Mouse (Mus musculus): ENCODE data around the gene Micall2. TPM values are rescaled to one million over a fixed set of nuclear protein-coding genes. Genes with fewer than 3 reads are reported as not detected.

Micall2 gene
- polyA plus RNA-seq, 1 experiment: 7.0 TPM

DNA sequence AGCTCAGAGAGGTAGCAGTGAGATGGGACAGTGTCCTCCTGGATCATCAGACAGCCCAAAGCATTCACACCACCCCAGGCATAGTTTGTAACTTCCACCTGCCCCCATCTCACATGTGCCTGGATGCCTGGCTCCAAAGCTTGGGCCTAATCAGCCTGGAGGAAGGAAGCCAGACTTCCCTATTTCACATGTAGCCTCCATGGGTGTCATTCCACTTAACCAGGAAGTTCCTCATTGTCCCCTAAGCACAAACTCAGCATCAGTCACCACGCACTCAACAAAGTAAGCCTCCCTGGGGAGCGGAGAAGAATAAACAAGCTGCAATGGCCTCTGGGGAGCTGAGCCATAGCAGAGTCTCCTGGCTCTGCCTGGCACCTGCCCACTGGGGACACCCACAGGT, 69.6 kb downstream of the Micall2 start:
- Histone ChIP-seq H3K36me3 (ENCODE audit: control insufficient read depth, insufficient read depth, low read length) (no peaks in the 10 kb centered on the region), H3K4me1 (ENCODE audit: control insufficient read depth, insufficient read depth, insufficient read length) (no peaks in the 10 kb centered on the region), H3K27ac (ENCODE audit: insufficient read depth, low read length) (no peak overlapping the region), H3K4me3 (ENCODE audit: extremely low read depth, insufficient read depth, insufficient read length) (no peak overlapping the region), H3K27me3 (ENCODE audit: control insufficient read depth, insufficient read depth, low read length) (peaks cover 4% of the 10 kb centered on the region; the same call in 1 of the 2 replicates)
- TF ChIP-seq POLR2A (IDR thresholded peaks at IDR 0.05; ENCODE audit: low read depth, low read length): no peak
- no peak for TF ChIP-seq CTCF (IDR thresholded peaks at IDR 0.05; ENCODE audit: extremely low read depth, insufficient read depth, insufficient read length, insufficient replicate concordance)
- DNase-seq (ENCODE audit: low read depth in 1 of 2, low spot score in 2 of 2): no peak
- 38% methylated on average over 2 of the region's 2 CpGs for WGBS

DNA sequence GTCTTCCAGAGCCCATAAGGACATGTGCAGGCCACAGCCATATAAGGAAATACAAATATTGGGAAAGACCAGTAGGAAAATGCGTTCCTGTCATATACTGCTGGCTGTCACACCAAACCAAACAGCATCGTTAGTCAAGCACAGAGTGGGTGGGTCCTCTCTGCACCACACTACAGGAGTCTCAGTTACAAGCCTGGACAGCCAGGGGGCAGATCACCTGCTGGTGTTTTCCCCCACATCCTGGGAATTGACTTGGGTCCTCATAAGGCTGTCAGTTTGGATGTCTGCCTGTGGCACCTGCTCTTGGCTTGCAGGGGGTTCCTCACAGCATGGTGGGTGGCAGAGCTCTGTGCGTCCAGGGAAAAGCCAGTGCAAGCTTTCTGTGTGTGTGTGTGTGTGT, 70.8 kb downstream of the Micall2 start:
- no peaks in the 10 kb centered on the region for H3K36me3 ChIP-seq (ENCODE audit: control insufficient read depth, insufficient read depth, low read length)
- H3K27me3 ChIP-seq (ENCODE audit: control insufficient read depth, insufficient read depth, low read length): peaks cover 4% of the 10 kb centered on the region; the same call in 1 of the 2 replicates
- WGBS: 70% methylated on average over 3 of the region's 3 CpGs
- no peak overlapping the region for H3K27ac ChIP-seq (ENCODE audit: insufficient read depth, low read length)
- H3K4me3 ChIP-seq (ENCODE audit: extremely low read depth, insufficient read depth, insufficient read length): no peak overlapping the region
- no peaks in the 10 kb centered on the region for H3K4me1 ChIP-seq (ENCODE audit: control insufficient read depth, insufficient read depth, insufficient read length)
- TF ChIP-seq POLR2A (IDR thresholded peaks at IDR 0.05; ENCODE audit: low read depth, low read length) (no peak), CTCF (IDR thresholded peaks at IDR 0.05; ENCODE audit: extremely low read depth, insufficient read depth, insufficient read length, insufficient replicate concordance) (no peak)
- no peak for DNase-seq (ENCODE audit: low read depth in 1 of 2, low spot score in 2 of 2)

DNA sequence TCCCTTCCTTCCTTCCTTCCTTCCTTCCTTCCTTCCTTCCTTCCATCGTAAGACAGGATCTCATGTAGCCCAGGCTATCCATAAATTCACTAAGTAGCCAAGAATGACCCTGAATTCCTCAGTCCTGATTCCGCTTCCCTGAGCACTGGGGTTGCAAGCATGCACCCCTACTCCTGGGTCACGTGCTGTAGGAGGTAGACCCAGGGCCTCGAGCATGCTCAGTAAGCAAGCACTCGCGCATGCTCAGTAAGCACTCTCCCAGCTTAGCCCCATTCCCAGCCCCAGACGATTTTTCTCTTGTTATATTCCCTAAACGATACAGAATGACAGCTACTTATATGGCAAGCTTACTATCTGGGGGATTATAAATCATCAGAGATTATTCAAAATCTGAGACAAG, 74.4 kb downstream of the Micall2 start:
- H3K27me3 ChIP-seq (ENCODE audit: control insufficient read depth, insufficient read depth, low read length): no peaks in the 10 kb centered on the region
- H3K36me3 ChIP-seq (ENCODE audit: control insufficient read depth, insufficient read depth, low read length): no peaks in the 10 kb centered on the region
- no peaks in the 10 kb centered on the region for H3K4me1 ChIP-seq (ENCODE audit: control insufficient read depth, insufficient read depth, insufficient read length)
- H3K27ac ChIP-seq (ENCODE audit: insufficient read depth, low read length): no peak overlapping the region
- H3K4me3 ChIP-seq (ENCODE audit: extremely low read depth, insufficient read depth, insufficient read length): no peak overlapping the region
- DNase-seq (ENCODE audit: low read depth in 1 of 2, low spot score in 2 of 2): no peak
- WGBS: 65% methylated on average over 7 of the region's 8 CpGs
- TF ChIP-seq POLR2A (IDR thresholded peaks at IDR 0.05; ENCODE audit: low read depth, low read length) (no peak), CTCF (IDR thresholded peaks at IDR 0.05; ENCODE audit: extremely low read depth, insufficient read depth, insufficient read length, insufficient replicate concordance) (no peak)

DNA sequence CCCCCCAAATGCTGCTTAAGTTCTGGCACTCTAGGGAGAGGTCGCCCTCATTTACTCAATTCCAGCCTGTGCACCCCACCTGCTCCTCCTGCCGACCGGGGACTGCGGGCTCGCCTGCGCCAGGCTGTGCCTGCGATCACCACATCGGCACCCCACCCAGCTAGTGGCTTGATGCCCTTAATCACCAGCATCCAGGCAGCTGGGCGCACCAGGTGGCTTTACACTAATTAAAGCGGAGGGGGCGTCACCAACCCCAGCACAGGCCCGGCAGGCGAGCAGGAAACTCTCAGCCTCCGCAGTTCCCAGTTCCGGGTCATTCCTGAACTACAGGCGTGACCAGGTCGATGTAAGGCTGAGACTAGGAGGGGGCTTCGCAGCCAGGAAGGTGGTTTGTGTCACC, 76.8 kb downstream of the Micall2 start:
- H3K4me1 ChIP-seq (ENCODE audit: control insufficient read depth, insufficient read depth, insufficient read length): no peaks in the 10 kb centered on the region
- DNase-seq (ENCODE audit: low read depth in 1 of 2, low spot score in 2 of 2): no peak
- no peak overlapping the region for H3K4me3 ChIP-seq (ENCODE audit: extremely low read depth, insufficient read depth, insufficient read length)
- WGBS: 7% methylated on average over 18 of the region's 18 CpGs
- H3K27me3 ChIP-seq (ENCODE audit: control insufficient read depth, insufficient read depth, low read length): no peaks in the 10 kb centered on the region
- no peak for TF ChIP-seq CTCF (IDR thresholded peaks at IDR 0.05; ENCODE audit: extremely low read depth, insufficient read depth, insufficient read length, insufficient replicate concordance)
- TF ChIP-seq POLR2A (IDR thresholded peaks at IDR 0.05; ENCODE audit: low read depth, low read length): no peak
- H3K36me3 ChIP-seq (ENCODE audit: control insufficient read depth, insufficient read depth, low read length): no peaks in the 10 kb centered on the region
- H3K27ac ChIP-seq (ENCODE audit: insufficient read depth, low read length): no peak overlapping the region

DNA sequence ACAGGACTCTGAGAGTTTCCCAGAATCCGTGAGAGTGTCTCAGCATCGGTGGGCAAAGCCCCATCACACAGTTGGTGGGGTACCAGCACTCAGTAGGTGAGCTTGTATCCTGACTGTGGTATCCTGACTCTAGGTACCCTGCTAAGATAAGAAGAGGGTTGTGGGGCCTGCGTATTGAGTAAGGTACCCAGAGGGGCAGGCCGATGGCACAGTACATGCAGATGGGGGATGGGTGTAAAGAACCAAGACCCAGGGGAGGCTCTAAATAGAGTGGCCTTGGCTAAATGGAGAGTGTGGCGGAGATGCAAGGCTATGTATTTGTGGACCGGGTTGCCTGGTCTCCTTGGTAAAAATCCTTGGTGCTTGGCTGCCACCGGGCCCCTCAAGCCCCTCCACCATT, 77.3 kb downstream of the Micall2 start:
- 48% methylated on average over 7 of the region's 7 CpGs for WGBS
- no peaks in the 10 kb centered on the region for H3K36me3 ChIP-seq (ENCODE audit: control insufficient read depth, insufficient read depth, low read length)
- no peak overlapping the region for H3K4me3 ChIP-seq (ENCODE audit: extremely low read depth, insufficient read depth, insufficient read length)
- no peak for TF ChIP-seq POLR2A (IDR thresholded peaks at IDR 0.05; ENCODE audit: low read depth, low read length)
- TF ChIP-seq CTCF (IDR thresholded peaks at IDR 0.05; ENCODE audit: extremely low read depth, insufficient read depth, insufficient read length, insufficient replicate concordance): no peak
- H3K27me3 ChIP-seq (ENCODE audit: control insufficient read depth, insufficient read depth, low read length): no peaks in the 10 kb centered on the region
- H3K4me1 ChIP-seq (ENCODE audit: control insufficient read depth, insufficient read depth, insufficient read length): no peaks in the 10 kb centered on the region
- no peak overlapping the region for H3K27ac ChIP-seq (ENCODE audit: insufficient read depth, low read length)
- DNase-seq (ENCODE audit: low read depth in 1 of 2, low spot score in 2 of 2): no peak

DNA sequence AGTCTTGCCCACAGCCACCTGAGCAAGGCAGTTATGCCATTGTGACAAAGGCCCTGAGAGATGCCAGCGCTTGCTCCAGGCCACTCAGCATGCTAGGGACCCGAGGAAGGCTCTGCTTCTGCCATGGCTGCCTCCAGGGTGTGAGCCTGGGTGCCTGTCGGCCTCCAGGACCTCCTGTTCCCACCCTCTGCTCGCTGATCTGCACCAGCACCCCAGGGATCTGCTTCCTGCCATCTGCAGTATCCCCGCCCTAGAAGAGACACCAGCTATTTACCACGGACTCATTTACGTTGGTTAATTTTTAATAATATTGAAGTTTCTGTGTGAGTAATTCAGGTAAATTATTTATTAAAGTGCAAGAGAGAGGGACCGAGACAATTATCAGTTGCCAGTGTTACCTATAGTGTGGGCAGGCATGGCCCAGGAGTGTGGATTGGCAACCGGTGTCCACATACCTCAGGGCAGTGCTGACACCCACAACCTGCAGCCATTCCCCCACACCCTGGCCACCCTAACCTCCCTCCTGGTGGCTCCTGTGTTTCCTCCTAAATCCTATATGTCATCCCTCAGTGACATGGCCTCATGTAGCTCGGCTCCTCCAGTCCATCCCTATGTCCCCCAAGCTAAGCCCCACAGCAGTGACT, 78.1 kb downstream of the Micall2 start:
- Histone ChIP-seq H3K4me1 (ENCODE audit: control insufficient read depth, insufficient read depth, insufficient read length) (no peaks in the 10 kb centered on the region), H3K4me3 (ENCODE audit: extremely low read depth, insufficient read depth, insufficient read length) (no peak overlapping the region), H3K27ac (ENCODE audit: insufficient read depth, low read length) (no peak overlapping the region), H3K27me3 (ENCODE audit: control insufficient read depth, insufficient read depth, low read length) (no peaks in the 10 kb centered on the region), H3K36me3 (ENCODE audit: control insufficient read depth, insufficient read depth, low read length) (no peaks in the 10 kb centered on the region)
- WGBS: 67% methylated on average over 10 of the region's 10 CpGs
- no peak for DNase-seq (ENCODE audit: low read depth in 1 of 2, low spot score in 2 of 2)
- TF ChIP-seq POLR2A (IDR thresholded peaks at IDR 0.05; ENCODE audit: low read depth, low read length) (no peak), CTCF (IDR thresholded peaks at IDR 0.05; ENCODE audit: extremely low read depth, insufficient read depth, insufficient read length, insufficient replicate concordance) (no peak)

Other genes with a start within 250 kb of the Micall2 start
- not detected in 2 replicates for gene Uncx, start 192.8 kb downstream of the Micall2 start, polyA plus RNA-seq (2012; rRNA removed)
- 72.1 and 85.4 TPM in 2 replicates for gene Ints1, start 39.3 kb upstream of the Micall2 start, polyA plus RNA-seq (2012; rRNA removed)
- gene Mafk, start 55.2 kb upstream of the Micall2 start, polyA plus RNA-seq (2012; rRNA removed): 26.8 and 29.7 TPM in 2 replicates
- 3.1 and 3.3 TPM in 2 replicates for gene Tmem184a, start 83.6 kb upstream of the Micall2 start, polyA plus RNA-seq (2012; rRNA removed)
- not detected in 2 replicates for gene Gm26938, start 90.1 kb upstream of the Micall2 start, polyA plus RNA-seq (2012; rRNA removed)
- 15.5 and 23.9 TPM in 2 replicates for gene Psmg3, start 90.5 kb upstream of the Micall2 start, polyA plus RNA-seq (2012; rRNA removed)
- gene Elfn1, start 171.6 kb upstream of the Micall2 start, polyA plus RNA-seq (2012; rRNA removed): 0.20 and 0.40 TPM in 2 replicates

Data from spleen, adult 2 months (tissue).